Mouse (Mus musculus) cerebellum, adult (tissue): ENCODE results near the gene Sugp1.
"Not testable (repeated sequence)": the region's sequence is repeated elsewhere in the genome, so short reads cannot be mapped to it uniquely, and the experiment has no call there.

Experiments
- ATAC-seq: cut with Nextera tagmentation; 2 replicates; pipeline ENCODE4 v1.9.2; 2017; ENCODE audit warnings: mild to moderate bottlenecking, moderate library complexity, mixed read lengths; ENCODE audit not compliant: insufficient number of reproducible peaks, low FRiP score, low TSS enrichment

Sugp1 gene

DNA sequence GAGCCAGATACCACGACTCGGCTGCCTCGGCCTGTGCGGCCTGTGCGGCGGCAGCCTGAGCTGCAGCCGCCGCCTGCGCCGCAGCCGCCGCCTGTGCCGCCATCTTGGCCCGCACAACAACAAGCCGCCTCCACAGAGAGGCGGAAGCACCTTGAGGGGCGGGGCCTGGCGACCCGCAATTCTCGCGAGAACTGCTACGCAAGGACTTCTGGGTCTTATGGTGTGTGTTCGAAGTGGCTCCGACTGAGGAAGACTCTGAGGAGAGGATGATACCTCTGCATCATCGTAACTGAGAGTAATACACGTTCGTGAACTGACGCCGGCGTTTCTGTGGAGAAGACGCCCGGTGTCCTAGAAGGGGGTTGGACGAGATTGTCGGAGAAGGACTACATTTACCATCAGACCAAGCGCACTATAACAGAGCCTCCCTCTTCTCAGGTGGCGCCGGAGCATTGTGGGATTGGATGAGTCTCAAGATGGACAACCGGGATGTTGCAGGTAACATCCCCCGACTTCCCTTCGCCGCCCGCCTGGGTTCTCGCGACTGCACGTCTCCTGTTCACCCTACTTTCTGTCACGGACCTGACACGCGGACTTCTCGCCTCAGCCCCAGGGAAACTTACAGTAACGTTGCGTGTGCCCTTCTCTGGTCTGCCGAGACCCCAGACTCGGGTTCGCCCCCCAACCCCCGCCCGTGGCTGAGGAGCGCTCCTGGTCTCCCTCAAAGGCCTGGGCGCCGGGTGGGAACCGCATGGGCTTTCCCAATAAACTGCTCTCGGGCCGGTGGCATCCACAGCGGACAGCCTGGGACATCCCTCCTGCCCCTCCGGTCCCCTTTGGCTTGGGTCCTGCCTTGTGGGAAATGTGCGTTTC is at the start of gene Sugp1, which contains the start of gene Mau2:
Gene Sugp1, plus strand, starts transcription at position 231 of the 873 bp plus-strand sequence.
Gene Mau2, minus strand, starts transcription at position 152 of the 873 bp plus-strand sequence.
- peak; percentile 96 for ATAC-seq

DNA sequence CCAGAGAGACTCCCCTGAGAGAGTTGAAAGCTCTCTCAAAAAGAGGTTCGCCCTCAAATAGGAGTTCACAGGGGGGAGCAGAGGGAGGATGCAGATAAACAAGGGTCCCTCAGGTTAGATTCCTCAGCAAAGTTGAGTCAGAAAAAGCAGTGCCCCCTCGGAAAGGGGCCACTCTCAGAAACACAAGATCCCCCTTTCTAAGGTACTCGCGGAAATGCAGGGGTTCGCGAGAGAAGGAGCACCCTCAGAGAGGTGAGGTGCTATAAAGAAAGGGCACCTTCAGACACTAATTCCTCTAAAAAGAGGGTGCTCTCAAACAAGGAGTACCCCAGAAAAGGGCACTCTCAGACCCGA is 47.2 kb upstream of the Sugp1 start:
- ATAC-seq = no peak

DNA sequence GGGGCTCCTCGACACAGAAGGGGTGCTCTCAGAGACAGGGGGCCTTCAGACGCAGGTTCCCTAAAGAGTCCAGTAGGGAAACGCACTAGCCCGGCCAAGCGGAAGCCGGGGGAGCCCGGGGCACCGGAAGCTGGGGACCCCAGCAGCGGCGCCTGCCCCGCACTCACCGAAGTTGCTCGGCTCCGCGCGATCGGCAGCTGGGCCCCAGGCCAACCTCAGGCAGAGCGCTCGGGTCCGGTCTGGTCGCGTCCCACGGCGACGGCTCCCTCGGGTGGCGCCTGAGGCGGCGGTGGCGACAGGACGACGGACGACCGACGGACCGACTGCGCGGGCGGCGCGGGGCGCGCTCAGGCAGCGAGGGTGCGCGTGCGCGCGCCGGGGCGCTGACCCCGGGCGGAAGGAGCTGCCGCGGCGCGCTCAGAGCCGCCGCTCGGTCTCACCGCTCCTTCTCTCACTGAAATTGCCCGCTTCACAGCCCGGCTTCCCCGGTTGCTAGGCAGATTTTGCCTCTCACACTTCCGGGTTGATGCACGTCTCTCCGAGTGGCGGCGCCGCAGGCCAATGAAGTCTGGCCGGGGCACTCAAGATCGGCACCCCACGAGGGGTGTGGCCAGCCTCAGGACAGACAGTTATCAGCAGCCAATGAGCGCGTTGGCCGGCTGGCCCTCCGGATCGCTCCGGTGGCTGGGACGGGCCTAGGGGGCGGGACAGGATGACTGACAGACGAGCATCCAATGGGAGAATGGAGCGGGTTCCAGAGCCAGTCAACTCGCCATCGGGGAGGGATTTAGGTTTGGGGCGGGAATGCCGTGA is 46.6 kb upstream of the Sugp1 start, which contains the start of gene Gatad2a:
Gene Gatad2a, minus strand, starts transcription at position 609 of the 813 bp plus-strand sequence.
- peak; percentile 100 for ATAC-seq

GRCm38 (mm10) chr8:69996589-69997285 is 45.9 kb upstream of the Sugp1 start:
- ATAC-seq = no peak

GRCm38 (mm10) chr8:69998706-69999105 is 43.9 kb upstream of the Sugp1 start:
- no peak for ATAC-seq

- ATAC-seq = no peak
Observed at GRCm38 (mm10) chr8:69999236-69999635, 43.4 kb upstream of the Sugp1 start.

GRCm38 (mm10) chr8:70000226-70000625 is 42.4 kb upstream of the Sugp1 start:
- no peak for ATAC-seq

- ATAC-seq = no peak
Observed at GRCm38 (mm10) chr8:70001176-70001891, 41.3 kb upstream of the Sugp1 start.

DNA sequence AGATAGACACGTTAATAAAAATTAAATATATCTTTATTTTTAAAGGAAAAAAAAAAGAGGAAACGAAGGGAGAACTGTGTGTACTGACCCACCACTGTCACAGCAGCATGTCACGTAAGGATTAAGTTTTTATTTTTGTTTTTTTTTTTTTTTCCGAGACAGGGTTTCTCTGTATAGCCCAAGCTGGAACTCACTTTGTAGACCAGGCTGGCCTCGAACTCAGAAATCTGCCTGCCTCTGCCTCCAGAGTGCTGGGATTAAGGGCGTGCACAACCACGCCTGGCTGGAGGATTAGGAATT is 40.8 kb upstream of the Sugp1 start:
- not testable (repeated sequence) for ATAC-seq

DNA sequence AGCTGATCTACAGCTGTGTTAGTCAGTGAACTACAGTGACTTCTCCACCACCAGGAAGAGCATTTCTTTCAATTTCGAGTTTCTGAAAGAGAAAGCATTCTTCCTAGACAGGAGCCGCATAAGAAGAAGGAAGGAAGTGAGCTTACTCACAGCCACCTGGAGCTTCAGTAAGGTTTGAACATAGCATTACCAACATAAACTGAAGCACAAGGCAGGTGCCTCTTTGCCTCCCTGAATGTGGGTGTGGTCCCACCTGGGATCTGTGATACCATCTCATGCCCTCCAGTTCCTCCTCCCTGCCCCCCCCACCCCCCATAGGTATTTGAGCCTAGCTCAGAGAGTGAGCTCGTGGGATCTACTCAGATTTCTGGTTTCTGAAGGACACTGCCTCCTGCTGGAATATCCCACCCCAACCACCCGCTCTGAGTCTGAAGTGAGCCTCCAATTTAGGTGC is 39.4 kb upstream of the Sugp1 start:
- no peak for ATAC-seq

DNA sequence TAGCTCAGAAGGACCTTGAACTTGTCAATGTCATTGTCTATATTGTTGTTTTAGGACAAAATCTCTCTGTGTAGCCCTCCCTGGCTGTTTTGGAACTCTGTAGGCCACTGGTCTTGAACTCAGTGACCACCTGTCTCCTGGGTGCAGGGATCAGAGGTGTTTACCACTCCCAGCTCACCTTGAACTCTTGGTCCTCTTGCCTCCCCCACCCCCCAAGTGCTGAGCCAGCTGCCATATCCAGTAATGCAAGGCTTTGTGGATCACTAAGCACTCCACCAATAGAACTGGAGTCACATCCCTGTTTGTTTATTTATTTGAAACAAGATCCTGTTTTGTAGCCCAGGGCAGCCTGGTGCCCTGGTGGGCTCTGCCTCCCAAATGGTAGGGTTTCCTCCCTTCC is 38.3 kb upstream of the Sugp1 start:
- ATAC-seq = no peak

DNA sequence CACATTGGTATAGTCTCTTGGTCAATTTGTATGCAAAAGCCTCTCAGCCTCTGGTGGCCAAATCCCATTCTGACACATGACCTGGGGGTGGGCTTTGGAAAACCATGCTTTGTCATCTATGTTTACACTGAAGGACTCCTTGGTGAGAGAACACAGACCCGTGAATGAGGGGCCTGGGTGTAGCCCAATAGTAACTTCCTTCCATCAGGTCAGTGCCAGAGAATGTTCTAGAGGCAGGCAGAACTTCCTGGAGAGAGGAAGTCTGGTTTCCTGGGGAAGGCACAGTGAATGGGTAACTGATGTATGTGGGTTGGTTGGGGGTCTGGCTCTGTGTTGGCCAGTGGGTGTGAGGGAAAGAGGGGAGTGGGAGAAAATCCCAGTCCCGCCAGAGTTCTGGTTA is 37.4 kb upstream of the Sugp1 start:
- no peak for ATAC-seq

DNA sequence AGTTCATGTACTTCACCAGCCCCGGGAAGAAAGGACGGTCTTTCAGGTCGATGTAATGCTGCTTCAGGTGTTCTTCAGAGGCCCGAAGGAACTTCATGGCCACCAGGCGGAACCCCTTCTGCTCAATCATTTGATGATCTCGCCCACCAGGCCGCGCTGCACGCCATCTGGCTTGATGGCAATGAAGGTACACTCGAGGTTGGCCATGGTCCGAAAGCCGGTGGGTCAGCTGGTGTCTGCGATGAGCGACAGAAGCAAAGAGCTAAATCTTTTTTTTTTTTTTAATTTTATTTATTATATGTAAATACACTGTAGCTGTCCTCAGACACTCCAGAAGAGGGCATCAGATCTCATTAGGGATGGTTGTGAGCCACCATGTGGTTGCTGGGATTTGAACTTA is 31.8 kb upstream of the Sugp1 start:
- not testable (repeated sequence) for ATAC-seq

GRCm38 (mm10) chr8:70012350-70012749 is 30.3 kb upstream of the Sugp1 start:
- no peak for ATAC-seq

DNA sequence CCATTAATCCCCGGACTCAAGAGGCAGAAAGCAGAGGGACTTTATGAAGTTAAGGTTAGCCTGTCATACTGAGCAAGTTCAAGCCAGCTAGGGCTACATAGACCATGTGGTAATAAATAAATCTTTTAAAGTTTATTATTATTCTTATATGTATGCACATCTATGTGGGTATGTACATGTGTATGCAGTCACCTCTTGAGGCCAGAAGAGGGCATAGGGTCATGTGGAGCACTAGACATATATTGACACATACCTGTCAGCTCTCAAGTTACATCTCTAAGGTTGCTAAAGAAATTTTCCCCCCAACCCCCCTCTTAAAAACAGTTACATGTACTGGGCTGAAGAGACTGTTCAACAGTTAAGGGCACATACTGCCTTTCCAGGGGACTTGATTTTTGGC is 29.9 kb upstream of the Sugp1 start:
- ATAC-seq = no peak

- no peak for ATAC-seq
Observed at GRCm38 (mm10) chr8:70015017-70015416, 27.6 kb upstream of the Sugp1 start.

DNA sequence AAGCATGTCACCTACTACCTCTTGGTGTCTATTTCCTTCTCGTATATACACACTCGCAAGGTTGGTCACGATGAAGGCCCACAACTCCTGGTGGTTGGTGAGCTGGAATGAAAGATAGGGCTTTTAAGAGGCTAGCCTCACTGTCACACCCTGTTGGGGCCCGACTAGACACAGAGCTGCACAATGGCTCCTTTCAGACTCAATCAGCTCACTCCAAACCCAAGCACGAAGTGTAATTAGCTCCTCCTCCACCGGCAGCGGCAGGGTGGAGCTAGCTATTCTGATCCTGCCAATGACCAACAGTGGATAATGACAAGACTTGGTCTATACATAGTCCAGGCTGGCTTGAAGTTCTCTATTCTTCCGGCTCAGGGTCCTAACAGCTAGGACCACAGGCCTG is 19.0 kb upstream of the Sugp1 start:
- no peak for ATAC-seq

DNA sequence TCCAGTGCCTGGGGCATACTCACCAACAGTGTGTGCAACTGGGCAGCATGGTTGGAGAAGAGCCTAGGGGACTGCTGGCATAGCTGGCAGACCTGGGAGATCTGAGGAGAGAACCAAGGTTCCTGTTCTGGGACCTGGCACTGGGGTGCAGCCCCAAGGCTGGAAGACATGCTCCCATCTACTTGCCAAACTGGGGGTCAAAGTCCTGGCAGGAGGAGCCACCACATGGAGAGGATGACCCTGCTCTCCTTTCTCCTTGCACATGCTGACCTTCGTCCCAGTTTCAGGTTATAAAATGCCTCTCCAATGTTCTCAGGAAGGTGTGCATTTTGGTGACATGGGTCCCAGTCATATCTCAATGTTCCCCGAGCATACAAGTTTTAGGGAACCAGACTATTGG is 16.5 kb upstream of the Sugp1 start:
- no peak for ATAC-seq

- no peak for ATAC-seq
Observed at GRCm38 (mm10) chr8:70030255-70030654, 12.4 kb upstream of the Sugp1 start.

GRCm38 (mm10) chr8:70037994-70038393 is 4.6 kb upstream of the Sugp1 start:
- no peak for ATAC-seq
